Mouse (Mus musculus) kidney, adult 2 months (tissue): Measurements from ENCODE around the gene Gm28041.

Experiments
- CTCF ChIP-seq: fragments of 200-500 bp; conservative IDR thresholded peaks from 2 replicates; pipeline ENCODE4 v1.5.1; 2011; ENCODE audit warnings: low read depth, mild to moderate bottlenecking, control low read depth, low read length, moderate library complexity, mixed read lengths; ENCODE audit not compliant: insufficient read depth, insufficient read length
- POLR2A ChIP-seq: fragments of 200-500 bp; IDR thresholded peaks from one replicate; pipeline ENCODE4 v1.6.1; 2011; ENCODE audit warnings: low read depth, low read length, control low read depth

- TF ChIP-seq POLR2A: no peak
- TF ChIP-seq CTCF: no peak
Measured at GRCm38 (mm10) chr13:67306718-67307117, 68.8 kb downstream of the Gm28041 start.
